Comparison of ENCODE assay signal across 26 mouse cellular contexts in genomic region chr3:85833627-85834026, GRCm38 (mm10). TPM values are rescaled to one million over a fixed set of nuclear protein-coding genes. Genes with fewer than 3 reads are reported as not detected.
"Had no signal": no experiment of that assay in that cellular context is flagged by ENCODE, and none has a peak within 500 bp of the region (broad histone marks: within the 10 kb centered on the region; RNA-seq: fewer than 3 reads in every experiment).

No protein-coding gene starts in this region.

- DNase-seq: gastrocnemius, postnatal 10 days; heart, adult 18-20 months; heart, postnatal 10 days; heart, postnatal 4 days; kidney, adult 18-20 months; kidney, adult 8-10 months; kidney, postnatal 14 days; kidney, postnatal 4 days; layer of hippocampus, adult 9-11 months; layer of hippocampus, postnatal 36 days; left cerebral cortex, postnatal 4 days; liver, embryonic 13.5 days had no signal

- H3K36me3 ChIP-seq: heart, embryonic 10.5 days; heart, embryonic 12.5 days; hindbrain, embryonic 10.5 days; hindbrain, embryonic 12.5 days; intestine, embryonic 15.5 days; limb, embryonic 13.5 days; limb, embryonic 15.5 days; liver, embryonic 13.5 days; liver, embryonic 15.5 days had no signal

- H3K27ac ChIP-seq: heart, embryonic 10.5 days; hindbrain, embryonic 12.5 days; hindbrain, embryonic 14.5 days; intestine, embryonic 15.5 days; limb, embryonic 13.5 days; limb, embryonic 15.5 days; liver, embryonic 13.5 days; liver, embryonic 15.5 days had no signal

- H3K9ac ChIP-seq: heart, embryonic 12.5 days; hindbrain, embryonic 12.5 days; hindbrain, embryonic 14.5 days; intestine, embryonic 15.5 days; limb, embryonic 13.5 days; limb, embryonic 15.5 days; liver, embryonic 13.5 days; liver, embryonic 15.5 days had no signal

- H3K4me2 ChIP-seq: heart, embryonic 12.5 days; hindbrain, embryonic 12.5 days; hindbrain, embryonic 14.5 days; intestine, embryonic 15.5 days; limb, embryonic 13.5 days; limb, embryonic 15.5 days; liver, embryonic 11.5 days; liver, embryonic 13.5 days; liver, embryonic 15.5 days had no signal

- ATAC-seq: hindbrain, embryonic 16.5 days; inflammation-experienced regulatory T-cells, adult 6 months; intestine, embryonic 15.5 days; intestine, postnatal 0 days had no signal

- H3K4me1 ChIP-seq: intestine, embryonic 15.5 days; liver, embryonic 13.5 days; liver, embryonic 15.5 days had no signal

- H3K9me3 ChIP-seq: heart, embryonic 10.5 days; heart, embryonic 12.5 days; hindbrain, embryonic 10.5 days; hindbrain, embryonic 12.5 days; intestine, embryonic 15.5 days; limb, embryonic 13.5 days; limb, embryonic 15.5 days; liver, embryonic 13.5 days; liver, embryonic 15.5 days had no signal

- H3K27me3 ChIP-seq: heart, embryonic 12.5 days; hindbrain, embryonic 12.5 days; intestine, embryonic 15.5 days; limb, embryonic 13.5 days; limb, embryonic 15.5 days; liver, embryonic 13.5 days; liver, embryonic 15.5 days had no signal

- H3K4me3 ChIP-seq: heart, embryonic 10.5 days; heart, embryonic 12.5 days; hindbrain, embryonic 10.5 days; hindbrain, embryonic 12.5 days; intestine, embryonic 15.5 days; limb, embryonic 13.5 days; limb, embryonic 15.5 days; liver, embryonic 13.5 days; liver, embryonic 15.5 days had no signal

RNA-seq across cellular contexts. Expression of gene Fam160a1, which starts 16.5 kb away (rescaled TPM):
- total RNA-seq: granulocyte monocyte progenitor cell, adult 5-6 weeks had no signal

RNA-seq across cellular contexts. Expression of gene Glt28d2, which starts 53.7 kb away (rescaled TPM):
- total RNA-seq: granulocyte monocyte progenitor cell, adult 5-6 weeks had no signal

RNA-seq across cellular contexts. Expression of gene Gm37240, which starts 53.7 kb away (rescaled TPM):
- total RNA-seq: granulocyte monocyte progenitor cell, adult 5-6 weeks; layer of hippocampus, postnatal 36 days had no signal
